Mouse (Mus musculus) liver, postnatal 0 days (tissue): ENCODE results near the gene Dmrta1.

Source experiments
- CTCF ChIP-seq: sonication (generic); IDR thresholded peaks from 2 replicates; pipeline ENCODE4 v1.5.1; 2016; ENCODE audit warnings: antibody characterized with exemption, low read depth
- EP300 ChIP-seq: IDR thresholded peaks from 2 replicates; pipeline ENCODE4 v1.6.1; 2016; ENCODE audit warnings: antibody characterized with exemption, low read depth, mild to moderate bottlenecking

- TF ChIP-seq EP300 (no peak), CTCF (no peak)
Observed at GRCm38 (mm10) chr4:89644235-89645115, 34.8 kb upstream of the Dmrta1 start.
